Mouse (Mus musculus): ENCODE data around the gene Gabrg3.

GRCm38 (mm10) chr7:57390046-57390445 is 3.1 kb upstream of the Gabrg3 start:
- TF ChIP-seq CTCF (IDR thresholded peaks at IDR 0.05) (no peak), POLR2A (IDR thresholded peaks at IDR 0.05; ENCODE audit: insufficient read depth, low read depth, low read length) (no peak)
